Comparison of ENCODE assay signal across 10 mouse cellular contexts in the genomic region with DNA sequence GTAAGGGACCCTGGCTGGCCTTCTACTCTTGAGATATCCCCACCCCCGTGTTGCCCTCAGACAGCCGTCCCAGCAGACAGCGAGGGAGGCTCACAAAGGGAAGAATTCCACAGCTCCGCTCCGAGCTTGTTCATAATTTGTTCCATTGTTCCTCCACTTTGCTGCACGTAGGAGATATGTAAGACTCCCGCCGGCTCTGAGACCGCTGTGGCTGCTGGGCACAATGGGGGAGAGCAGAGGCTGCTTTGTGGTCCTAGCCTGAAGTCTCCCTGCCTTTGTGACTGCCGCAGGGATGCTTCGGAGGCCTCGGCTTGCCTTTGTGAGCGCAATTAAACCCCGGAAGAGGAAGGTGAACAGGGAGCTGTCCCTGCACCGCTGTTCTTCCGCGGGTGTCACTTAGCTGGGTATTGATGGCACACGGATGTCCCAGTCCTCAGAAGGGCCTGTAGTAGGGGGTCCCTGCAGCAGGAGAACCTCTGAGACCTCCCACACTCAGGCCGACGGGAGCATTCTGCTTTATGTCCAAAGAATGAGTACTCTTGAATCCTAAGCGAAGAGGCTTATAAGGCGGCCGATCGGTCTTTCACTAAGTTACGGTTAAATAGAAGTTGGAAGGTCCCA.
DNase-seq lines count a peak whose midpoint lies in the region; ATAC-seq lines count a peak whose summit lies in the region.
"Had no signal": no experiment of that assay in that cellular context is flagged by ENCODE, and none has a peak within 500 bp of the region (broad histone marks: within the 10 kb centered on the region; RNA-seq: fewer than 3 reads in every experiment).

No protein-coding gene starts in this region.

- H3K27ac ChIP-seq in forebrain, embryonic 14.5 days (ENCODE audit: low read depth, low read length) = no peak overlapping the region
- H3K27ac ChIP-seq in limb, embryonic 15.5 days = no peak overlapping the region
- H3K27ac ChIP-seq: layer of hippocampus, adult 2 months had no signal

- peak; percentile 42; the same call in 1 of the 2 replicates for ATAC-seq in forebrain, embryonic 14.5 days
- ATAC-seq in limb, embryonic 15.5 days (ENCODE audit: insufficient number of reproducible peaks, low FRiP score, low TSS enrichment, low read depth) = no peak
- no peak for ATAC-seq in monocyte, adult 5-6 weeks (replicated peaks; ENCODE audit: insufficient number of reproducible peaks, low FRiP score, low TSS enrichment, poor library complexity, severe bottlenecking)
- ATAC-seq: Patski had no signal

- H3K36me3 ChIP-seq in forebrain, embryonic 14.5 days (ENCODE audit: control insufficient read depth, insufficient read depth, low read length) = no peaks in the 10 kb centered on the region
- no peaks in the 10 kb centered on the region for H3K36me3 ChIP-seq in limb, embryonic 15.5 days

- no peaks in the 10 kb centered on the region for H3K27me3 ChIP-seq in forebrain, embryonic 14.5 days (replicated peaks; ENCODE audit: control insufficient read depth, insufficient read depth, low read length)
- peaks cover 12% of the 10 kb centered on the region for H3K27me3 ChIP-seq in limb, embryonic 15.5 days

- H3K4me1 ChIP-seq in forebrain, embryonic 14.5 days (ENCODE audit: control insufficient read depth, insufficient read depth, low read length) = peaks cover 7% of the 10 kb centered on the region; the same call in 1 of the 2 replicates
- peaks cover 8% of the 10 kb centered on the region; the same call in 1 of the 2 replicates for H3K4me1 ChIP-seq in limb, embryonic 15.5 days

- H3K9me3 ChIP-seq in forebrain, embryonic 14.5 days (replicated peaks; ENCODE audit: control insufficient read depth, low read length) = no peaks in the 10 kb centered on the region
- H3K9me3 ChIP-seq in limb, embryonic 15.5 days = no peaks in the 10 kb centered on the region

- peak overlapping the region; percentile 40 for H3K4me2 ChIP-seq in forebrain, embryonic 14.5 days (ENCODE audit: low read length)
- peak overlapping the region; percentile 27 for H3K4me2 ChIP-seq in limb, embryonic 15.5 days

- WGBS in forebrain, embryonic 14.5 days = 11% methylated on average over 25 of the region's 25 CpGs
- WGBS in limb, embryonic 15.5 days = 25% methylated on average over 25 of the region's 25 CpGs

- DNase-seq in ovary, postnatal 10 days (ENCODE audit: low spot score) = peak; percentile 2
- no peak for DNase-seq in ovary, postnatal 14 days (ENCODE audit: low spot score)
- peak; percentile 63 for DNase-seq in forebrain, embryonic 14.5 days (ENCODE audit: low spot score)
- peak; percentile 6 for DNase-seq in yolk sac, embryonic 10.5 days (ENCODE audit: low spot score)
- DNase-seq in cerebellum, postnatal 14 days = no peak
- DNase-seq in T-cell, adult 2 months (ENCODE audit: low spot score) = no peak

- H3K4me3 ChIP-seq in forebrain, embryonic 14.5 days (ENCODE audit: low read depth, low read length) = peak overlapping the region; percentile 9
- H3K4me3 ChIP-seq in limb, embryonic 15.5 days = peak overlapping the region; percentile 7; the same call in 1 of the 2 replicates
- H3K4me3 ChIP-seq: layer of hippocampus, adult 2 months had no signal

- H3K9ac ChIP-seq in forebrain, embryonic 14.5 days (ENCODE audit: low read length) = peak overlapping the region; percentile 51
- no peak overlapping the region for H3K9ac ChIP-seq in limb, embryonic 15.5 days

Comparison
In these comparisons a context has a peak if more than half of its experiments do, and no peak if none do; other contexts are left out.
1. DNase-seq: peak in ovary, postnatal 10 days (single experiment), forebrain, embryonic 14.5 days (single experiment) and yolk sac, embryonic 10.5 days (single experiment); none in ovary, postnatal 14 days (single experiment), cerebellum, postnatal 14 days (0 of 2) and T-cell, adult 2 months (single experiment).